Mouse (Mus musculus) stomach, embryonic 15.5 days (tissue): Measurements from ENCODE around the gene Unc50. TPM values are rescaled to one million over a fixed set of nuclear protein-coding genes. Genes with fewer than 3 reads are reported as not detected.
A peak's percentile ranks its signal among the peaks of the same experiment; 100 is the strongest.

ENCODE experiments used
- ATAC-seq: fragments of 200-750 bp; cut with Nextera tagmentation; 2 replicates; pipeline ENCODE4 v1.8.0; 2017; ENCODE audit warnings: low read depth, moderate number of reproducible peaks, moderate TSS enrichment; ENCODE audit not compliant: insufficient read depth, low FRiP score
- H3K27ac ChIP-seq: fragments of 300-500 bp; sonication (generic); 2 replicates; pipeline ENCODE4 v1.5.1; 2015; ENCODE audit warnings: mild to moderate bottlenecking, inconsistent platforms
- H3K27me3 ChIP-seq: fragments of 300-500 bp; sonication (generic); replicated peaks from 2 replicates; pipeline ENCODE4 v1.6.1; 2015; ENCODE audit warnings: inconsistent platforms
- H3K36me3 ChIP-seq: fragments of 300-500 bp; sonication (generic); 2 replicates; pipeline ENCODE4 v1.6.1; 2015; ENCODE audit warnings: inconsistent platforms
- H3K4me1 ChIP-seq: fragments of 300-500 bp; sonication (generic); 2 replicates; pipeline ENCODE4 v1.6.1; 2015; ENCODE audit warnings: inconsistent platforms
- H3K4me2 ChIP-seq: fragments of 300-500 bp; sonication (generic); 2 replicates; pipeline ENCODE4 v1.6.1; 2015; ENCODE audit warnings: mild to moderate bottlenecking, inconsistent platforms
- H3K4me3 ChIP-seq: fragments of 300-500 bp; sonication (generic); replicated peaks from 2 replicates; pipeline ENCODE4 v1.5.1; 2015; ENCODE audit warnings: inconsistent platforms
- H3K9ac ChIP-seq: fragments of 300-500 bp; sonication (generic); 2 replicates; pipeline ENCODE4 v1.6.1; 2015; ENCODE audit warnings: inconsistent platforms
- H3K9me3 ChIP-seq: fragments of 300-500 bp; sonication (generic); 2 replicates; pipeline ENCODE4 v1.6.1; 2016; ENCODE audit warnings: inconsistent platforms
- WGBS: fragments of 180-500 bp; shearing (Covaris S2); methylation state at CpG from one replicate; pipeline ENCODE4 v1.1.7; 2015; 5-methylcytosine and 5-hydroxymethylcytosine counted together
- polyA plus RNA-seq: library from polyadenylated mRNA; unstranded; fragments of >200 nt; fragmentation: Nextera tagmentation; extraction: Ambion mirVana; gene quantifications from 2 replicates; pipeline ENCODE4 v1.2.1, GENCODE M21; 2015

The Unc50 gene
- 128 and 132 TPM in 2 replicates for polyA plus RNA-seq

DNA sequence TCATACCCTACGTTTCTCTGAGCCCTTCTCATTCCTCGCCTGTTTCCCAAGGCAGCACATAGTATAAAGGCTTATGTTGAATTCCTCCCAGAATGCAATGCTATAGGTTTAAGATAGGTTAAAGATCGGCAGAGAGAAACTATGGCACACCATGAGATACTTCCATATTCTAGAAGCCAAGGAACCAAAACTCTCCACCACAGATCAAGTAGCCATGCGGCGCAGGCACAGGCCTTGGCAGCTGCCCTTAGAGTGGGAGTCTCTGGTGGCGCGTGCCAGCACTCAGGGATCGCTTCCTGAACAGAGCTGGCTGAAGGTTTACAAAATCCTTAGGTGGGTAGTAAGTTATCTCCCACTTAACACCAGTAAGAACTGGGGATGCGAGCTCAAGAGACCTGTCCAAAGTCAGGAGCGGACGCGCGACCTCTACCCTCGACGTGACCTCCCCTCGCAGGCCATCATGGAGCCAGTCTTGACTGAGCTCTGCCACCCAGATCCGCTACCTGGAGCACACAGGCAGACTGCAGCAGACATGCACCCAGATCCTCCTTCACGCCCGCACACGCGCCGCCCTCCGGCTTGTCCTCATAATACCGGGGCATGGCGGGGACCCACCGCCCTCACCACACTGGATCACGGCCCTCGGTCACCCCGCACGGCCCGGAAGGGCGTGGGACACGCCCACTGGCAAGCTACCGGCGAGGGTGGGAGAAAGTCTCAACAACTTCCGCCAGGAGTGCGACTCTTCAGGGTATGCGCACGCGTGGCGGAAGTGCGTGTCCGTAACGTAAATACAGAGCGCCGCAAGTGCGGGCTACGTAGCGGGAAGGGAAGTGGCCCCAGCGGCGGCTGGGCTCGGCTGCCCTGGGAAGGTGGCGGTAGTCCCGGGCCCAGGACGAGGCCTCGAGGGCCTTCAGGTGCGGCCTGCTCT lies at the start of gene Unc50, which contains the start of gene Coa5:
Unc50 (plus strand) TSS at position 774 of the 931 bp plus-strand sequence.
Coa5 (minus strand) TSS at position 738 of the 931 bp plus-strand sequence.
- Histone ChIP-seq H3K27me3 (no peaks in the 10 kb centered on the region), H3K9ac (peak within 1 kb of the TSS; percentile 84), H3K36me3 (peaks cover 20% of the 10 kb centered on the region), H3K27ac (peak within 1 kb of the TSS; percentile 72), H3K4me3 (peak within 1 kb of the TSS; percentile 83), H3K9me3 (no peaks in the 10 kb centered on the region), H3K4me1 (peaks cover 14% of the 10 kb centered on the region), H3K4me2 (peak within 1 kb of the TSS; percentile 78)
- peak; percentile 96 for ATAC-seq
- 2% methylated on average over 57 of the region's 57 CpGs for WGBS

DNA sequence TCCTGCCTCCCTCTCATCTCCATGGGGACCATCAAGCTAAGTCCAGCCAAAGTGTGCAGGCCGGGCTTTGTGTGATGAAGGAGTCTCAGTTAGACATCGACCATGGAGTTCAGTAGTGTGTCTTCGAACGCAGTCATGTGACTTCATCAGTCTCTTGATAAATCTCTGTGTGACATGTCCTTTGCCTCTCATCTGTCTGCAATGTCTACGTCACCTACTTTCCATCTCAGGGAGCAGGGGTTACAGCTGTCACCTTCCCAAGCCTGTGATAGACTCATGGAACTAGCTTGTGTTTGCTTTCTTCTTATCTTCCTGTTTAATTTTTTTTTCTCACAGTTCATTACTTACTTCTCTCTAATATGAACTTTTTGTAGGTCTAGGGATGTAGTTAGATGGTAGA lies 49.0 kb upstream of the Unc50 start:
- no peak overlapping the region for H3K9ac ChIP-seq
- H3K27me3 ChIP-seq: no peaks in the 10 kb centered on the region
- H3K4me1 ChIP-seq: no peaks in the 10 kb centered on the region
- H3K4me2 ChIP-seq: no peak overlapping the region
- no peak overlapping the region for H3K4me3 ChIP-seq
- WGBS: 64% methylated on average over 5 of the region's 5 CpGs
- H3K9me3 ChIP-seq: no peaks in the 10 kb centered on the region
- ATAC-seq: no peak
- no peak overlapping the region for H3K27ac ChIP-seq
- 0 out of 2 replicates have a peak, but pooled peaks cover 4% of the 10 kb centered on the region for H3K36me3 ChIP-seq

DNA sequence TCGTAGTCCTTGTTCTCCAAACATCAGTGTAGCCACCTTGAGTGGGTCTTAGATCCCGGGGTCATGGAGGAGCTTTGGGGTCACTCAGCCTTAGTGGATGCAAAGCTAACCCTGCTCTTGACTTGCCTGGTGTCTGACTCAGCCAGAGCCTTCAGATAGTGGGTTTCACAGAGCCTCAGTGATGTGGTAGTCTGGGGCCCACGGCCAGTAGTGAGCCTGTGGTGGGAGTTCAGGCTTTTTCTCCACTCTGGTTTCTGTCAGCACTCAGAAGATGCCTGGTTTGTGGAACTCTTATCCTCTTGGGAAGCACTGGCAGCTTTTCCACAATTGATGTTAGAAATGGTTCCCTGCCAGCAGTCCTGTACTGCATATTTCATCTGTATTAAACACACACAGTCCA lies 45.6 kb upstream of the Unc50 start:
- no peaks in the 10 kb centered on the region for H3K27me3 ChIP-seq
- no peaks in the 10 kb centered on the region for H3K4me1 ChIP-seq
- H3K4me2 ChIP-seq: no peak overlapping the region
- no peaks in the 10 kb centered on the region for H3K9me3 ChIP-seq
- 0 out of 2 replicates have a peak, but pooled peaks cover 4% of the 10 kb centered on the region for H3K36me3 ChIP-seq
- no peak overlapping the region for H3K9ac ChIP-seq
- no peak for ATAC-seq
- no peak overlapping the region for H3K4me3 ChIP-seq
- peak overlapping the region; percentile 31; the same call in 1 of the 2 replicates for H3K27ac ChIP-seq
- 70% methylated on average over 3 of the region's 3 CpGs for WGBS

DNA sequence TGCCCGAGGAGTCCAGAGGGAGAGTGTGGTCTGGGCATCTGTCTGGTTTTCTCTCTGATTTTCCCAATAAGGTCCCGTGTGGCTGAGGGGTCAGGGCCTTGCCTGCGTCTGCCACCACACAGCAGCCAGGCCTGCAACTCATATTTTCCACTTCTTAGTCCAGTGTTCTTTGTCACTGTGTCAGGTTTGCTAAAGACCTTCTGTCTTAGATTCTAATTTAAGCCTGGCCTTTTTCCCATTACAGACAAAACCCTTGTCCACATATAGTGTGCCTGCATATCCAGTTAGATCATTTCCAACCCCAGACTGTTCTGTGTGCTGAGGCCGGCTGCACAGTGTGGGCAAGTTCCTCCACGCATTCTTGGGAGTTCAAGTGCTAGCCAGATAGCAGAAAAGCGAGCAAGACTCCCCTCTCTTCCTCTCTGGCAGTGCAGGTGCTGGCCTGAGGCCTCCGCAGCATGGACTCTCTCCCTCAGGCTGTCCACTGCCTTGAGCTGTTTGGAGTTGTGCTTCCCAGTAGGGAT lies 43.4 kb upstream of the Unc50 start:
- Histone ChIP-seq H3K4me1 (no peaks in the 10 kb centered on the region), H3K9ac (no peak overlapping the region), H3K4me2 (no peak overlapping the region), H3K27me3 (no peaks in the 10 kb centered on the region), H3K27ac (peak overlapping the region; percentile 54), H3K36me3 (0 out of 2 replicates have a peak, but pooled peaks cover 9% of the 10 kb centered on the region), H3K9me3 (no peaks in the 10 kb centered on the region), H3K4me3 (no peak overlapping the region)
- 66% methylated on average over 7 of the region's 7 CpGs for WGBS
- ATAC-seq: peak; percentile 17; the same call in 1 of the 2 replicates

DNA sequence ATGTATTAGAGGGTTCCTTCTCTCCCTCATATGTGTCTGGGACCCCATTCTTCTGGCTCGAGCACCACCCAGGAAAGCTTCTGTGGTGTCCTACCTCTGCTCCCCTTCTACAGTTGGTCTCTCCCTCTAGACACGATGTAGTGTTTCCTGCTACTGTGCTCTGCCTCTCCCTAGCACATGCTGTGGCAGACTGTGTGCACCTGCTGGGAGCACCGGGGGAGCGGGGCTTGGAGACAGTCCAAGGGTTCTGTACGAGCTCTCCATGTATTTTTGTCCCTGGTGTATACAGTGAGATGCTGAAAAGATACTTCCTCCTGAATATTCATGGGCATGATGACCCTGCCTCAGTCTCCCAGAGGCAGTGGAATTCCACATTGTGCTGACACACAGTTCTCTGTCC lies 36.8 kb upstream of the Unc50 start:
- 0 out of 2 replicates have a peak, but pooled peaks cover 9% of the 10 kb centered on the region for H3K36me3 ChIP-seq
- no peak overlapping the region for H3K4me2 ChIP-seq
- WGBS: 83% methylated on average over 5 of the region's 5 CpGs
- H3K9me3 ChIP-seq: no peaks in the 10 kb centered on the region
- no peak overlapping the region for H3K9ac ChIP-seq
- H3K4me3 ChIP-seq: no peak overlapping the region
- no peak for ATAC-seq
- no peaks in the 10 kb centered on the region for H3K27me3 ChIP-seq
- no peak overlapping the region for H3K27ac ChIP-seq
- peaks cover 4% of the 10 kb centered on the region; the same call in 1 of the 2 replicates for H3K4me1 ChIP-seq

DNA sequence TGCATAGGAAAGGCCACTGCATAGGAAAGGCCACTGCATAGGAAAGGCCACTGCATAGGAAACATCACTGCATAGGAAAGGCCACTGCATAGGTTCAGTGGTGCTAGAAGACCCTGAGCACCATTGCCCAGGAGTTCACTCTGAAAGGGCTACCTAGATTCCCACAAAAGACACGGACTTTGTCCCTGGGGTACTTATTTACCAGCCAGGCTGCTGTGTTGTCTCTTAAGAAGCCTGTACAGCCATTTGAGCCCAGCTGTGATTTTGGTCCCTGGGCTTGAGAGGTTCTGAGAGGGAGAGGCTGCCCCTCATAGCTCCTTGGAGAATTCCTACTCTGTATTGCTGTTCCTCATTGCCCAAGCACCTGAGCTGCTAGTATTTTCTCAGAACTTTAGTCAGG lies 33.5 kb upstream of the Unc50 start:
- Histone ChIP-seq H3K36me3 (no peaks in the 10 kb centered on the region), H3K9me3 (no peaks in the 10 kb centered on the region), H3K4me1 (peaks cover 11% of the 10 kb centered on the region; the same call in 1 of the 2 replicates), H3K9ac (no peak overlapping the region), H3K4me2 (no peak overlapping the region), H3K27ac (no peak overlapping the region), H3K27me3 (no peaks in the 10 kb centered on the region), H3K4me3 (no peak overlapping the region)
- WGBS: 74% methylated on average over 1 of the region's 1 CpGs
- ATAC-seq: no peak

DNA sequence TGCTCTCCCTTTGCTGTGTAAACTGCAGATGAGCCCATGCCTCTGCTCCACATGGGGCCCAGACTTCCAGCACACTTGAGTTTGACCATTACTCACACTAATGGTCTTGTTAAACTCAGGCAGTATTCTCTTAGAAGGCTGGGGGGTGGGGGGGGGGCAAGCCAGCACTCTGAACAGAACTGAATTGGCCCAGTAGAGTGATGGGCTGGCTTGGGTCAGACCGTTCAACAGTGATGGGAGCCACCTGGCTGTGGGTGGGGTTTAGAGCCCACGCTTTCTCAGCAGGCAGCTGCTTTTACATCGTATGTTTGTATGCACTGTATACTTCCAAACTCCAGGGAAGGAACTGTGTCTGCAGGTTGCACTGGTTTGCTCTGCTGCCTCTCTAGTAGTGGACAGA lies 31.0 kb upstream of the Unc50 start:
- peak overlapping the region; percentile 31; the same call in 1 of the 2 replicates for H3K27ac ChIP-seq
- peaks cover 11% of the 10 kb centered on the region; the same call in 1 of the 2 replicates for H3K4me1 ChIP-seq
- H3K27me3 ChIP-seq: no peaks in the 10 kb centered on the region
- peak overlapping the region; percentile 23; the same call in 1 of the 2 replicates for H3K4me2 ChIP-seq
- no peak overlapping the region for H3K4me3 ChIP-seq
- H3K9me3 ChIP-seq: no peaks in the 10 kb centered on the region
- no peak overlapping the region for H3K9ac ChIP-seq
- ATAC-seq: peak; percentile 69; the same call in 1 of the 2 replicates
- WGBS: 24% methylated on average over 3 of the region's 3 CpGs
- H3K36me3 ChIP-seq: no peaks in the 10 kb centered on the region

DNA sequence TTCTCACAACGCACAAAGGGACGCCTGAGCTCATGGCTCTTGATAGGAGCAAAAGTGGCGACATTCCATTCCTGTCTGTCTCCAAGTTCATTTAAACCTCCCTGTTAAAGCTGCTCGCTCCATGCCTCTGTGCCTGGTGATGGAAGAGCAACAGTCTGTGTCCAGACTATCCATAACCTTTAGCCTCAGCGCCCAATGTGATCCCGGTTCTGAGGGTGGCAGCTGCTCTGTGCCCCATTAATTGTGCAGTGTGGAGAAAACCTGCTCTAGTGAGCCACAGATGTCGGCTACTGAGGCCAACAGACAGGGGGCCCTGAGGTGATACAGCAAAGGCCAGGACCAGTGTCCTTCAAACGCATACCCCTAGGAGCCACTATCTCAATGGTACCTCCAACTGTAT lies 30.2 kb upstream of the Unc50 start:
- 63% methylated on average over 8 of the region's 8 CpGs for WGBS
- Histone ChIP-seq H3K4me3 (no peak overlapping the region), H3K9ac (no peak overlapping the region), H3K27ac (peak overlapping the region; percentile 57), H3K9me3 (no peaks in the 10 kb centered on the region), H3K27me3 (no peaks in the 10 kb centered on the region), H3K4me1 (peaks cover 11% of the 10 kb centered on the region; the same call in 1 of the 2 replicates), H3K4me2 (no peak overlapping the region), H3K36me3 (no peaks in the 10 kb centered on the region; the same call in 1 of the 2 replicates)
- no peak for ATAC-seq

DNA sequence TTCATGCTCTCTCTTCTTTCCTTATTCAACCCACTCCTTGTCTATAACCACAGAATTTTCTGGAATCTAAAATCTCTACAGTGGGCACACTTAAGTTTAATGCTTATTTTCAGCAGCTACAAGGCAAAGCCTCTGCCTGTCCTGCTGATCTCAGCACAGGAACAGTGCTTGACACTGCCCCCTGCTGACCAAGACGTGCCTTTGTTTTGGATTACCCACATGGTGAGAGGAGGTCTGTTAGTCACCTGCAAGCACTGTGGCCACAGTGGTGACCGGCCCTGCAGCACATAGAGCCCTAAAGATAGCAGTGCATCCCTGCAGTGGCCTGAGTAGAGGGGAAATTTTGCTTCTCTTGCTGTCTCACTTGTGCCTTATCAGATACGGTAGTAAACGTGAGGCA lies 28.3 kb upstream of the Unc50 start:
- no peak overlapping the region for H3K4me2 ChIP-seq
- no peak overlapping the region for H3K9ac ChIP-seq
- no peak for ATAC-seq
- no peak overlapping the region for H3K27ac ChIP-seq
- peaks cover 11% of the 10 kb centered on the region; the same call in 1 of the 2 replicates for H3K4me1 ChIP-seq
- H3K4me3 ChIP-seq: no peak overlapping the region
- H3K27me3 ChIP-seq: no peaks in the 10 kb centered on the region
- H3K9me3 ChIP-seq: no peaks in the 10 kb centered on the region
- no peaks in the 10 kb centered on the region; the same call in 1 of the 2 replicates for H3K36me3 ChIP-seq
- WGBS: 58% methylated on average over 4 of the region's 4 CpGs

DNA sequence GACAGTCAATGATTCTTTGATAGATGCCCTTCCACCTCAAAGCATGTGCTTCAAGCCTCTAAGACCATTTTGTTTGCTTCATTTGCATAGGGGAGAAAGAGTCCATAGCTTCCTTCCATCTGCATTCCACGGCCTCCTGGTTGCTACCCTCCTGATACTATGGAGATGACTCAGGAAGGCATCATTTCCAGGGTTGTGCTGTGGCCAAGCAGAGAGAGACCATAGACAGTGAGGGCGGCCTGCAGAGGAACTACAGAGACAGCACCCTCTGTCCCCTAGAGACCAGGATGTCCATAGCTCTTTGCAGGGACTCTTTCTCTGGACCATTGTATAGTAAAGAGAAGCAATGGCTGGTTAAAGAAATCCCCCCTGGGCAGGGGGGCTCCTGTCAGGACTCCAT lies 24.8 kb upstream of the Unc50 start:
- H3K9ac ChIP-seq: no peak overlapping the region
- H3K4me1 ChIP-seq: no peaks in the 10 kb centered on the region
- H3K4me3 ChIP-seq: no peak overlapping the region
- no peaks in the 10 kb centered on the region; the same call in 1 of the 2 replicates for H3K36me3 ChIP-seq
- no peak for ATAC-seq
- no peak overlapping the region for H3K27ac ChIP-seq
- WGBS: 88% methylated on average over 2 of the region's 2 CpGs
- no peaks in the 10 kb centered on the region for H3K9me3 ChIP-seq
- H3K27me3 ChIP-seq: no peaks in the 10 kb centered on the region
- no peak overlapping the region for H3K4me2 ChIP-seq

DNA sequence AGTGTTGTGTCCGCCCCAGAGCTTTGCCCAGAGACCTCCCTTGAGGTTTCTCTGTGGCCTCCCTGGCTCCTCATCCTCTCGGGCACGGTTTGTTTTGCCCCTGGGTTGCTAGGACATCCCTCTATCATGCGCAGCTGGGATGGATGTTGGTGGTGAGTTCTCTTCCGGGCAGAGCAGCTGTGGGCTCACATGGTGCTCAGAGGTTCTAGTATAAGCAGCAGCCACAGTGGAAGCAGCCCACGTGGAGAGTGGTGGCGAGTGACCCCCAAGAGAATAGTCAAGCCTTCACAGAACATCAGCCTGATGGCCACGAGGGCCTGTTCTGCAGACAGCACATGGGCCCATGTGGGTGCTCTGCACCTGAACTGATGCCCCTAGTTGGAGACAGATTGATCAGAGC lies 22.7 kb upstream of the Unc50 start:
- whole genome bisulfite sequencing: 83% methylated on average over 8 of the region's 8 CpGs
- no peak overlapping the region for H3K4me3 ChIP-seq
- no peaks in the 10 kb centered on the region for H3K9me3 ChIP-seq
- no peak overlapping the region for H3K27ac ChIP-seq
- no peaks in the 10 kb centered on the region; the same call in 1 of the 2 replicates for H3K36me3 ChIP-seq
- H3K27me3 ChIP-seq: no peaks in the 10 kb centered on the region
- no peaks in the 10 kb centered on the region for H3K4me1 ChIP-seq
- no peak for ATAC-seq
- no peak overlapping the region for H3K4me2 ChIP-seq
- no peak overlapping the region for H3K9ac ChIP-seq

DNA sequence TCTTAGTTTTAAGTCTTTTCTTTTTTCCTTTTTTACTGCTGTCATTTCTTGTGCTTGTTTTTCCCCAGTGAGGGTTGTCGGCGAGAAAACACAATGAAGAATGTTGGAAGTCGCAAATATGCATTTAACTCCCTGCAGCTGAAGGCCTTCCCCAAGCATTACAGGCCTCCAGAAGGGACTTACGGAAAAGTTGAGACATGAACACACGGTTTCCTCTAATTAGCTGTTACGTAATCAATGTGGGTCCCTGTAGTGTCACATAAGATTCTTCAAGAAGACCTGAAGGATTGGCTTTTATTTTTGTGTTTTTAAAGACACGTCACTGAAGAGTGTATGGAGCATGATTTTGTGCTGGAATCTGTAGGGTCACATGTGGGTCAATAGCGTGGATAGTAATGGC lies 21.9 kb upstream of the Unc50 start:
- Histone ChIP-seq H3K36me3 (no peaks in the 10 kb centered on the region; the same call in 1 of the 2 replicates), H3K9me3 (no peaks in the 10 kb centered on the region), H3K4me1 (no peaks in the 10 kb centered on the region), H3K4me3 (no peak overlapping the region), H3K4me2 (no peak overlapping the region), H3K27ac (no peak overlapping the region), H3K27me3 (no peaks in the 10 kb centered on the region), H3K9ac (no peak overlapping the region)
- WGBS: 82% methylated on average over 8 of the region's 8 CpGs
- no peak for ATAC-seq
